In genomic region chr6:129101604-129102003, GRCm38 (mm10) we compare ENCODE assay signal across 38 mouse cellular contexts. TPM values are rescaled to one million over a fixed set of nuclear protein-coding genes. Genes with fewer than 3 reads are reported as not detected.
"Had no signal": no experiment of that assay in that cellular context is flagged by ENCODE, and none has a peak within 500 bp of the region (broad histone marks: within the 10 kb centered on the region; RNA-seq: fewer than 3 reads in every experiment).

No protein-coding gene starts in this region.

- H3K9ac ChIP-seq: heart, embryonic 13.5 days; heart, embryonic 15.5 days; hindbrain, embryonic 13.5 days; hindbrain, embryonic 15.5 days; limb, embryonic 13.5 days; limb, embryonic 15.5 days; liver, embryonic 12.5 days had no signal

- ATAC-seq: hindbrain, postnatal 0 days; liver, embryonic 12.5 days had no signal

- H3K4me2 ChIP-seq: heart, embryonic 11.5 days; heart, embryonic 13.5 days; heart, embryonic 15.5 days; hindbrain, embryonic 13.5 days; hindbrain, embryonic 15.5 days; limb, embryonic 13.5 days; limb, embryonic 15.5 days; liver, embryonic 12.5 days had no signal

- H3K4me3 ChIP-seq: heart, adult 2 months; heart, embryonic 13.5 days; heart, embryonic 15.5 days; hindbrain, embryonic 13.5 days; hindbrain, embryonic 15.5 days; limb, embryonic 13.5 days; limb, embryonic 15.5 days; liver, embryonic 12.5 days had no signal

- H3K9me3 ChIP-seq: heart, embryonic 13.5 days; heart, embryonic 15.5 days; hindbrain, embryonic 13.5 days; hindbrain, embryonic 15.5 days; limb, embryonic 13.5 days; limb, embryonic 15.5 days; liver, embryonic 12.5 days had no signal

- H3K27me3 ChIP-seq: heart, embryonic 13.5 days; heart, embryonic 15.5 days; hindbrain, embryonic 13.5 days; hindbrain, embryonic 15.5 days; limb, embryonic 13.5 days; limb, embryonic 15.5 days; liver, embryonic 12.5 days had no signal

- DNase-seq: gastrocnemius, postnatal 14 days; gastrocnemius, postnatal 36 days; heart, adult 2 months; heart, postnatal 14 days; heart, postnatal 36 days; kidney, adult 18-20 months; kidney, adult 8-10 months; kidney, postnatal 10 days; kidney, postnatal 25 days; kidney, postnatal 4 days; layer of hippocampus, adult 9-11 months; layer of hippocampus, postnatal 36 days; left cerebral cortex, postnatal 4 days had no signal

- H3K4me1 ChIP-seq: heart, embryonic 13.5 days; heart, embryonic 15.5 days; hindbrain, embryonic 13.5 days; hindbrain, embryonic 15.5 days; limb, embryonic 13.5 days; limb, embryonic 15.5 days had no signal

- H3K36me3 ChIP-seq: heart, embryonic 13.5 days; heart, embryonic 15.5 days; hindbrain, embryonic 13.5 days; hindbrain, embryonic 15.5 days; limb, embryonic 13.5 days; limb, embryonic 15.5 days; liver, embryonic 12.5 days had no signal

- H3K27ac ChIP-seq: heart, embryonic 13.5 days; heart, embryonic 15.5 days; hindbrain, embryonic 13.5 days; hindbrain, embryonic 15.5 days; hindbrain, postnatal 0 days; limb, embryonic 13.5 days; limb, embryonic 15.5 days; liver, embryonic 12.5 days had no signal

RNA-seq across cellular contexts. Expression of gene Clec2e, which starts 0.9 kb away (rescaled TPM):
- total RNA-seq: heart, postnatal 36 days; hematopoietic stem cell, adult 5-6 weeks; hindbrain, postnatal 0 days; layer of hippocampus, adult 18-20 months; layer of hippocampus, adult 8-10 months; layer of hippocampus, postnatal 14 days; layer of hippocampus, postnatal 36 days; left cerebral cortex, adult 18-20 months; left cerebral cortex, adult 8-10 months; left cerebral cortex, postnatal 10 days; left cerebral cortex, postnatal 25 days; left cerebral cortex, postnatal 4 days; liver, adult 2 months had no signal
- polyA plus RNA-seq: heart, embryonic 11.5 days; heart, embryonic 13.5 days; heart, embryonic 15.5 days; heart, postnatal 0 days; hindbrain, embryonic 11.5 days; hindbrain, embryonic 13.5 days; hindbrain, embryonic 15.5 days; hindbrain, postnatal 0 days; kidney, embryonic 14.5 days; kidney, embryonic 16.5 days; limb, embryonic 11.5 days; limb, embryonic 13.5 days; limb, embryonic 15.5 days; liver, embryonic 12.5 days had no signal

RNA-seq across cellular contexts. Expression of gene Klrb1f, which starts 55.9 kb away (rescaled TPM):
- total RNA-seq: gastrocnemius, adult 18-20 months; gastrocnemius, adult 8-10 months; gastrocnemius, postnatal 14 days; gastrocnemius, postnatal 36 days; heart, adult 2 months; heart, postnatal 36 days; hindbrain, postnatal 0 days; layer of hippocampus, adult 18-20 months; layer of hippocampus, adult 8-10 months; layer of hippocampus, postnatal 14 days; layer of hippocampus, postnatal 36 days; left cerebral cortex, adult 18-20 months; left cerebral cortex, adult 8-10 months; left cerebral cortex, postnatal 10 days; left cerebral cortex, postnatal 25 days; liver, adult 2 months had no signal
- polyA plus RNA-seq: heart, embryonic 13.5 days; hindbrain, embryonic 11.5 days; limb, embryonic 13.5 days; liver, adult 2 months had no signal
